Mouse (Mus musculus) MEL (cell line): ENCODE results near the gene Grb10. TPM values are rescaled to one million over a fixed set of nuclear protein-coding genes. Genes with fewer than 3 reads are reported as not detected.

ENCODE experiments used
- DNase-seq: peaks from one replicate; pipeline ENCODE4 v3.0.0; 2011; ENCODE audit warnings: low read depth, low spot score
- H3K27ac ChIP-seq: 2 replicates; pipeline ENCODE4 v1.5.1; 2012; ENCODE audit warnings: low read depth, mild to moderate bottlenecking, control low read depth, low read length, moderate library complexity; ENCODE audit not compliant: control insufficient read depth
- H3K27me3 ChIP-seq, 2 experiments: fragments of 150-350 bp in 1 of 2; sonication (generic) in 1 of 2; 2 replicates each; pipeline ENCODE4 v1.6.1; 2012; ENCODE audit warnings: low read length in 2 of 2, mild to moderate bottlenecking in 2 of 2, improper control_type of control experiment in 1 of 2, moderate library complexity in 1 of 2; ENCODE audit not compliant: insufficient read depth in 2 of 2, control insufficient read depth in 1 of 2
- H3K36me3 ChIP-seq, 2 experiments: 2 replicates each; pipeline ENCODE4 v1.6.1; 2012 to 2014; ENCODE audit warnings: low read length in 2 of 2, improper control_type of control experiment in 1 of 2, inconsistent platforms in 1 of 2, mild to moderate bottlenecking in 1 of 2; ENCODE audit not compliant: insufficient read depth in 2 of 2, control insufficient read depth in 1 of 2
- H3K4me1 ChIP-seq, 2 experiments: fragments of 150-350 bp in 1 of 2; sonication (generic) in 1 of 2; 2 replicates each; pipeline ENCODE4 v1.6.1; 2012; ENCODE audit warnings: low read length in 2 of 2, improper control_type of control experiment in 1 of 2, mild to moderate bottlenecking in 1 of 2; ENCODE audit not compliant: insufficient read depth in 2 of 2, control insufficient read depth in 1 of 2
- H3K4me3 ChIP-seq, 2 experiments: fragments of 150-350 bp in 1 of 2; sonication (generic) in 1 of 2; 2 replicates each; pipeline ENCODE4 v1.5.1; 2012; ENCODE audit warnings: low read depth in 2 of 2, low read length in 2 of 2, mild to moderate bottlenecking in 2 of 2, moderate library complexity in 2 of 2, control low read depth in 1 of 2, improper control_type of control experiment in 1 of 2; ENCODE audit not compliant: control insufficient read depth in 1 of 2, insufficient read depth in 1 of 2
- H3K79me2 ChIP-seq: 2 replicates; pipeline ENCODE4 v1.6.1; 2012; ENCODE audit warnings: mild to moderate bottlenecking, low read length, moderate library complexity; ENCODE audit not compliant: control insufficient read depth, poor library complexity, insufficient read depth
- H3K9ac ChIP-seq: 2 replicates; pipeline ENCODE4 v1.6.1; 2012; ENCODE audit warnings: low read depth, mild to moderate bottlenecking, control low read depth, low read length, moderate library complexity; ENCODE audit not compliant: control insufficient read depth, poor library complexity, severe bottlenecking
- H3K9me3 ChIP-seq: fragments of 150-350 bp; sonication (generic); replicated peaks from 2 replicates; pipeline ENCODE4 v1.6.1; 2012; ENCODE audit warnings: mild to moderate bottlenecking, low read length, improper control_type of control experiment, moderate library complexity; ENCODE audit not compliant: insufficient read depth
- CTCF ChIP-seq, 3 experiments: IDR thresholded peaks in 2 of 3; conservative IDR thresholded peaks in 1 of 3; 2 replicates each; pipeline ENCODE4 v1.5.1; 2011 to 2012; ENCODE audit warnings: low read length in 3 of 3, low read depth in 2 of 3, mild to moderate bottlenecking in 2 of 3, improper control_type of control experiment in 1 of 3, inconsistent platforms in 1 of 3, mixed read lengths in 1 of 3, moderate library complexity in 1 of 3; ENCODE audit not compliant: control insufficient read depth in 1 of 3, insufficient read depth in 1 of 3, poor library complexity in 1 of 3, severe bottlenecking in 1 of 3
- E2F4 ChIP-seq: IDR thresholded peaks from 2 replicates; pipeline ENCODE4 v1.6.1; 2011; ENCODE audit warnings: low read depth, low read length, improper control_type of control experiment, borderline replicate concordance
- ELF1 ChIP-seq: IDR thresholded peaks from 2 replicates; pipeline ENCODE4 v1.6.1; 2014; ENCODE audit warnings: low read depth, mild to moderate bottlenecking, inconsistent platforms, low read length, improper control_type of control experiment, moderate library complexity
- GATA1 ChIP-seq: IDR thresholded peaks from 2 replicates; pipeline ENCODE4 v1.6.1; 2011; ENCODE audit warnings: low read depth, low read length, improper control_type of control experiment
- HCFC1 ChIP-seq: IDR thresholded peaks from 2 replicates; pipeline ENCODE4 v1.6.1; 2012; ENCODE audit warnings: low read depth, mild to moderate bottlenecking, inconsistent platforms, low read length, improper control_type of control experiment, moderate library complexity
- KAT2A ChIP-seq: conservative IDR thresholded peaks from 2 replicates; pipeline ENCODE4 v1.6.1; 2012; ENCODE audit warnings: low read depth, low read length, improper control_type of control experiment, inconsistent platforms
- MAX ChIP-seq: IDR thresholded peaks from 2 replicates; pipeline ENCODE4 v1.6.1; 2011; ENCODE audit warnings: low read length, improper control_type of control experiment
- MAZ ChIP-seq: IDR thresholded peaks from 2 replicates; pipeline ENCODE4 v1.6.1; 2012; ENCODE audit warnings: low read depth, mild to moderate bottlenecking, inconsistent platforms, low read length, improper control_type of control experiment
- MEF2A ChIP-seq: IDR thresholded peaks from 2 replicates; pipeline ENCODE4 v1.6.1; 2014; ENCODE audit warnings: low read depth, mild to moderate bottlenecking, inconsistent platforms, low read length, improper control_type of control experiment; ENCODE audit not compliant: poor library complexity, insufficient replicate concordance, severe bottlenecking; ENCODE audit errors: extremely low read depth
- MYB ChIP-seq: IDR thresholded peaks from 2 replicates; pipeline ENCODE4 v1.6.1; 2011; ENCODE audit warnings: mild to moderate bottlenecking, low read depth, low read length, improper control_type of control experiment
- NELFE ChIP-seq: IDR thresholded peaks from 2 replicates; pipeline ENCODE4 v1.6.1; 2011; ENCODE audit warnings: low read depth, low read length, improper control_type of control experiment
- POLR2AphosphoS5 ChIP-seq: IDR thresholded peaks from 2 replicates; pipeline ENCODE4 v1.6.1; 2012; ENCODE audit warnings: low read depth, borderline replicate concordance, mild to moderate bottlenecking, inconsistent platforms, low read length, moderate library complexity, mixed read lengths
- RCOR1 ChIP-seq: IDR thresholded peaks from 2 replicates; pipeline ENCODE4 v1.6.1; 2012; ENCODE audit warnings: low read depth, mild to moderate bottlenecking, inconsistent platforms, low read length, improper control_type of control experiment
- ZC3H11A ChIP-seq: IDR thresholded peaks from 2 replicates; pipeline ENCODE4 v1.6.1; 2012; ENCODE audit warnings: low read depth, mild to moderate bottlenecking, inconsistent platforms, low read length, improper control_type of control experiment
- ZKSCAN1 ChIP-seq: IDR thresholded peaks from 2 replicates; pipeline ENCODE4 v1.6.1; 2012; ENCODE audit warnings: low read depth, mild to moderate bottlenecking, inconsistent platforms, low read length, improper control_type of control experiment, moderate library complexity
- polyA plus RNA-seq, 2 experiments: library from polyadenylated mRNA; stranded (reverse) in 1 of 2; unstranded in 1 of 2; fragments of >175 nt in 1 of 2; fragments of >200 nt in 1 of 2; gene quantifications; 2 replicates each; pipeline versions ENCODE4 v1.2.1 to v1.2.4; 2012; ENCODE audit warnings: low replicate concordance in 2 of 2, low read depth in 1 of 2; ENCODE audit not compliant: insufficient read length in 2 of 2, insufficient read depth in 1 of 2, missing spikeins in 1 of 2
- total RNA-seq: library from RNA; depleted of rRNA; stranded (reverse); fragments of 300-350 nt; gene quantifications from 2 replicates; pipeline ENCODE4 v1.2.3, GENCODE M21; 2012

The Grb10 gene
- total and polyA plus RNA-seq, 3 experiments: not detected

DNA sequence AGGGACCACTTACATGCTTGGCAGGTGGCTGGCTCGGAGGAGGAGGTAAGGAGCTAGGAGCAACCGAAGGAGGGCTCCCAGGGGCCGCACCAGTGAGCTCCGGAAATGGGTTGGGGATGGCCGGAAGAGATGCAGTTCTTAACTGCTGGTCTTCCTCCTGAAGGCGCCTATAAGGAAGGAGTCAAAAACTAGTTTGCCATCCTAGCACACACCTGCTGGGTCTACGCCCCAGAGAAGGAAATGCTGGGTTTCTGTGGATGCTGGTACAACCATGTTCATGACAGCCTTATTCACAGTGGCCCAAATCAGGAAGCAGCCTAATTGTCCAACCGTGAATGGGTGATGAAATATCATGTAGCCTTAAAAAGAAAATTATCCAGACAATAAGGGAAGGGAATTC, 71.0 kb downstream of the Grb10 start (continued):
- TF ChIP-seq CTCF (IDR thresholded peaks at IDR 0.05 in 2 of 3, conservative IDR thresholded peaks at IDR 0.05 in 1 of 3; ENCODE audit: control insufficient read depth in 1 of 3, insufficient read depth in 1 of 3, low read depth in 2 of 3, low read length in 3 of 3, poor library complexity in 1 of 3, severe bottlenecking in 1 of 3) (no peak), HCFC1 (no peak)

DNA sequence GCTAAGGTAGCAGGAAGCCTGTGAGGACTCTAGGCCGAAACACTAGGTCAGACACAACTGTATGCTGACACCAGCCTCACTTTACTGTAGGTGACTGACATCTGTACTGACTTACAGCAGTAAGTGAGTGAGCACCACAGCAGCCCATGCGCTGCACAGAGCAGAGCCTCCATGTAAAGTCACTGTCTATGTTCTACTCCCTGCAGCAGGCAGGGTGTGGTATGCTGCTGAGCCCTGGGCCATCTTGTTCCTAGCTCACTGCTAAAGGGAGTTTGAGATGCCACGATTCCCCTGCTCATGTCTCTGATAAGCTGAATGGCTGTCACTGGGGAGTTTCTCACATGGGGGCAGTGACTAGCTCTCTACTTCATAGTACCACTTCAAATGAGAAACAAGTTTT, 72.3 kb downstream of the Grb10 start:
- Histone ChIP-seq H3K9me3 (no peaks in the 10 kb centered on the region), H3K27me3 (peaks cover 6% of the 10 kb centered on the region in 2 experiments; a peak in 1 of 4 replicates), H3K4me3 (no peak overlapping the region), H3K4me1 (peaks cover 0 to 6% of the 10 kb centered on the region in 2 experiments; a peak in 1 of 4 replicates), H3K79me2 (no peaks in the 10 kb centered on the region), H3K9ac (no peak overlapping the region), H3K36me3 (peaks cover 0 to 7% of the 10 kb centered on the region in 2 experiments; a peak in 1 of 4 replicates), H3K27ac (no peak overlapping the region)
- DNase-seq: no peak
- no peak for TF ChIP-seq GATA1
- no peak for TF ChIP-seq MAX
- no peak for TF ChIP-seq POLR2AphosphoS5
- no peak for TF ChIP-seq E2F4

DNA sequence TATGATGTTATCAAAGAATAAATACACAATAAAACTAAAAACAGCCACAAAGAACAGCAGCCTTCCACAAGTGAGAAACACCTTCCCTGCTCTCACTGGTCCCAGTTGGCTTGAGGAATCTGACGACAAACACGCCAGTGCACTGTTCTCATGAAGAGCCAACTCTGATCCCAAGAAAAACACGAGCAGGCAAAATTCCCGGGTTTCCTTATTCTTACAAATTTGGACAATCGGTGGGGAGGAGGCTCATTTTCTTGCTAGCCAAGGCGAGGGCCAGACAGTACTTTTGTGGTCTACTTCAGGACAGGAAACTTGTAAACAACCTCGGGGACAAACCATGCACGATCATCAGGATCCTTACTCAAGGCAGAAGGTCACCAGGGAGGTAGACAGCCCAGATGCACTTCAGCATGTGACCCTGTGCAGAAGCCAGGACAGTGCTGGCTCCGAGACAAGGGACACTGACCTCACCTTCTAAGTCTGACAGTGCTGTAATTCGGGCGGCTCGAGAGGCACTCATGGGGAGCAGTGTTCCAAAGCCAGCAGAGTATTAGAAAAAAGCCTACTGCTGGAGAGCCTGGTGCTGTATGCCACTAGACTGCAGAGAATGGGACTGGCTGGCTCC, 72.9 kb downstream of the Grb10 start:
- H3K27me3 ChIP-seq: peaks cover 6% of the 10 kb centered on the region in 2 experiments; a peak in 1 of 4 replicates
- no peak overlapping the region for H3K9ac ChIP-seq
- DNase-seq: no peak
- no peak overlapping the region for H3K27ac ChIP-seq
- no peaks in the 10 kb centered on the region for H3K79me2 ChIP-seq
- H3K4me3 ChIP-seq: no peak overlapping the region
- H3K36me3 ChIP-seq: peaks cover 0 to 7% of the 10 kb centered on the region in 2 experiments; a peak in 1 of 4 replicates
- peaks cover 0 to 6% of the 10 kb centered on the region in 2 experiments; a peak in 1 of 4 replicates for H3K4me1 ChIP-seq
- TF ChIP-seq KAT2A (no peak), MEF2A (no peak), ELF1 (no peak), NELFE (no peak), MYB (no peak), GATA1 (no peak), RCOR1 (no peak), MAZ (no peak), ZC3H11A (no peak), POLR2AphosphoS5 (no peak), ZKSCAN1 (no peak)
- TF ChIP-seq, all 39 proteins: peak for 0
- H3K9me3 ChIP-seq: no peaks in the 10 kb centered on the region
